Mouse (Mus musculus): Measurements from ENCODE around the gene Cables2. TPM values are rescaled to one million over a fixed set of nuclear protein-coding genes. Genes with fewer than 3 reads are reported as not detected.
A peak's percentile ranks its signal among the peaks of the same experiment; 100 is the strongest.

Cables2 gene
- polyA plus RNA-seq, 1 experiment from 2014 or later, result 3.4 TPM

- H3K9me3 ChIP-seq (replicated peaks), result no peaks in the 10 kb centered on the region
- H3K4me3 ChIP-seq (replicated peaks), result peak overlapping the region; percentile 32
- ATAC-seq (ENCODE audit: insufficient read depth), result peak; percentile 83
- 21% methylated on average over 3 of the region's 3 CpGs for WGBS (ENCODE audit: insufficient replicate concordance)
- H3K27ac ChIP-seq (replicated peaks), result peak overlapping the region; percentile 92
- H3K9ac ChIP-seq, result peak overlapping the region; percentile 45
- H3K4me1 ChIP-seq (replicated peaks), result peaks cover 60% of the 10 kb centered on the region
- H3K36me3 ChIP-seq (replicated peaks), result no peaks in the 10 kb centered on the region
- H3K4me2 ChIP-seq, result peak overlapping the region; percentile 46
- no peaks in the 10 kb centered on the region for H3K27me3 ChIP-seq
Observed at GRCm38 (mm10) chr2:180236500-180236899, 36.8 kb downstream of the Cables2 start.

GRCm38 (mm10) chr2:180235788-180236187, 37.5 kb downstream of the Cables2 start:
- H3K27ac ChIP-seq (replicated peaks), result peak overlapping the region; percentile 92
- H3K4me1 ChIP-seq (replicated peaks), result peaks cover 60% of the 10 kb centered on the region
- H3K9me3 ChIP-seq (replicated peaks), result no peaks in the 10 kb centered on the region
- 67% methylated on average over 4 of the region's 4 CpGs for WGBS (ENCODE audit: insufficient replicate concordance)
- H3K27me3 ChIP-seq, result no peaks in the 10 kb centered on the region
- peak overlapping the region; percentile 32 for H3K4me3 ChIP-seq (replicated peaks)
- 0 out of 2 replicates have a peak overlapping the region, but pooled peaks have one; percentile 16 for H3K9ac ChIP-seq
- peak overlapping the region; percentile 46 for H3K4me2 ChIP-seq
- ATAC-seq (ENCODE audit: insufficient read depth), result no peak
- H3K36me3 ChIP-seq (replicated peaks), result no peaks in the 10 kb centered on the region

GRCm38 (mm10) chr2:180234980-180235379, 38.3 kb downstream of the Cables2 start:
- 0 out of 2 replicates have a peak overlapping the region, but pooled peaks have one; percentile 92 for H3K27ac ChIP-seq (replicated peaks)
- no peak overlapping the region for H3K9ac ChIP-seq
- no peaks in the 10 kb centered on the region for H3K9me3 ChIP-seq (replicated peaks)
- H3K27me3 ChIP-seq, result no peaks in the 10 kb centered on the region
- H3K4me3 ChIP-seq (replicated peaks), result no peak overlapping the region
- peaks cover 60% of the 10 kb centered on the region for H3K4me1 ChIP-seq (replicated peaks)
- peak overlapping the region; percentile 46 for H3K4me2 ChIP-seq
- WGBS (ENCODE audit: insufficient replicate concordance), result 55% methylated on average over 6 of the region's 6 CpGs
- H3K36me3 ChIP-seq (replicated peaks), result no peaks in the 10 kb centered on the region
- no peak for ATAC-seq (ENCODE audit: insufficient read depth)

GRCm38 (mm10) chr2:180234353-180234752, 38.9 kb downstream of the Cables2 start:
- Histone ChIP-seq H3K36me3 (replicated peaks) (no peaks in the 10 kb centered on the region), H3K4me2 (no peak overlapping the region), H3K9me3 (replicated peaks) (no peaks in the 10 kb centered on the region), H3K4me1 (replicated peaks) (peaks cover 60% of the 10 kb centered on the region), H3K27ac (replicated peaks) (no peak overlapping the region), H3K27me3 (no peaks in the 10 kb centered on the region), H3K4me3 (replicated peaks) (no peak overlapping the region), H3K9ac (no peak overlapping the region)
- ATAC-seq (ENCODE audit: insufficient read depth), result no peak
- WGBS (ENCODE audit: insufficient replicate concordance), result 83% methylated on average over 8 of the region's 8 CpGs

GRCm38 (mm10) chr2:180233101-180233904, 40.0 kb downstream of the Cables2 start:
- Histone ChIP-seq H3K9ac (no peak overlapping the region), H3K9me3 (replicated peaks) (no peaks in the 10 kb centered on the region), H3K27ac (replicated peaks) (no peak overlapping the region), H3K4me3 (replicated peaks) (no peak overlapping the region), H3K27me3 (peaks cover 6% of the 10 kb centered on the region; the same call in 1 of the 2 replicates), H3K4me2 (no peak overlapping the region), H3K36me3 (replicated peaks) (no peaks in the 10 kb centered on the region), H3K4me1 (replicated peaks) (peaks cover 54% of the 10 kb centered on the region)
- no peak for ATAC-seq (ENCODE audit: insufficient read depth)
- 56% methylated on average over 7 of the region's 7 CpGs for WGBS (ENCODE audit: insufficient replicate concordance)

- no peak overlapping the region for H3K4me3 ChIP-seq (replicated peaks)
- peaks cover 34% of the 10 kb centered on the region for H3K27me3 ChIP-seq
- ATAC-seq (ENCODE audit: insufficient read depth), result no peak
- WGBS (ENCODE audit: insufficient replicate concordance), result 60% methylated on average over 4 of the region's 4 CpGs
- no peak overlapping the region for H3K9ac ChIP-seq
- H3K4me1 ChIP-seq (replicated peaks), result peaks cover 46% of the 10 kb centered on the region
- H3K4me2 ChIP-seq, result no peak overlapping the region
- no peak overlapping the region for H3K27ac ChIP-seq (replicated peaks)
- H3K9me3 ChIP-seq (replicated peaks), result no peaks in the 10 kb centered on the region
- H3K36me3 ChIP-seq (replicated peaks), result no peaks in the 10 kb centered on the region
Observed at GRCm38 (mm10) chr2:180230482-180230881, 42.8 kb downstream of the Cables2 start.

- H3K4me2 ChIP-seq, result no peak overlapping the region
- peaks cover 48% of the 10 kb centered on the region for H3K27me3 ChIP-seq
- H3K36me3 ChIP-seq (replicated peaks), result no peaks in the 10 kb centered on the region
- no peak overlapping the region for H3K4me3 ChIP-seq (replicated peaks)
- no peaks in the 10 kb centered on the region for H3K9me3 ChIP-seq (replicated peaks)
- H3K4me1 ChIP-seq (replicated peaks), result peaks cover 44% of the 10 kb centered on the region
- WGBS (ENCODE audit: insufficient replicate concordance), result 64% methylated on average over 3 of the region's 3 CpGs
- no peak for ATAC-seq (ENCODE audit: insufficient read depth)
- H3K9ac ChIP-seq, result no peak overlapping the region
- H3K27ac ChIP-seq (replicated peaks), result no peak overlapping the region
Observed at GRCm38 (mm10) chr2:180229129-180229528, 44.2 kb downstream of the Cables2 start.

- Histone ChIP-seq H3K36me3 (replicated peaks) (no peaks in the 10 kb centered on the region), H3K4me3 (replicated peaks) (no peak overlapping the region), H3K4me1 (replicated peaks) (peaks cover 41% of the 10 kb centered on the region), H3K4me2 (no peak overlapping the region), H3K9me3 (replicated peaks) (no peaks in the 10 kb centered on the region), H3K9ac (no peak overlapping the region), H3K27ac (replicated peaks) (no peak overlapping the region), H3K27me3 (peaks cover 53% of the 10 kb centered on the region)
- 56% methylated on average over 7 of the region's 7 CpGs for WGBS (ENCODE audit: insufficient replicate concordance)
- no peak for ATAC-seq (ENCODE audit: insufficient read depth)
Observed at GRCm38 (mm10) chr2:180228592-180228991, 44.7 kb downstream of the Cables2 start.

GRCm38 (mm10) chr2:180228060-180228458, 45.2 kb downstream of the Cables2 start:
- Histone ChIP-seq H3K9me3 (replicated peaks) (no peaks in the 10 kb centered on the region), H3K4me2 (no peak overlapping the region), H3K4me3 (replicated peaks) (no peak overlapping the region), H3K27me3 (peaks cover 59% of the 10 kb centered on the region), H3K9ac (no peak overlapping the region), H3K27ac (replicated peaks) (no peak overlapping the region), H3K4me1 (replicated peaks) (peaks cover 35% of the 10 kb centered on the region), H3K36me3 (replicated peaks) (no peaks in the 10 kb centered on the region)
- ATAC-seq (ENCODE audit: insufficient read depth), result no peak
- WGBS (ENCODE audit: insufficient replicate concordance), result 60% methylated on average over 6 of the region's 6 CpGs

GRCm38 (mm10) chr2:180227262-180228059, 45.8 kb downstream of the Cables2 start:
- peak; percentile 29; the same call in 1 of the 2 replicates for ATAC-seq (ENCODE audit: insufficient read depth)
- H3K27ac ChIP-seq (replicated peaks), result no peak overlapping the region
- 2% methylated on average over 21 of the region's 21 CpGs for WGBS (ENCODE audit: insufficient replicate concordance)
- H3K27me3 ChIP-seq, result peaks cover 64% of the 10 kb centered on the region
- peaks cover 30% of the 10 kb centered on the region for H3K4me1 ChIP-seq (replicated peaks)
- peak overlapping the region; percentile 54 for H3K4me2 ChIP-seq
- no peaks in the 10 kb centered on the region for H3K36me3 ChIP-seq (replicated peaks)
- H3K4me3 ChIP-seq (replicated peaks), result peak overlapping the region; percentile 35
- no peak overlapping the region for H3K9ac ChIP-seq
- H3K9me3 ChIP-seq (replicated peaks), result no peaks in the 10 kb centered on the region

GRCm38 (mm10) chr2:180225762-180226378, 47.4 kb downstream of the Cables2 start, which contains the start of gene Lama5:
Lama5 (minus strand) TSS chr2:180225859.
- 2% methylated on average over 34 of the region's 37 CpGs for WGBS (ENCODE audit: insufficient replicate concordance)
- H3K4me3 ChIP-seq (replicated peaks), result peak within 1 kb of the TSS; percentile 54
- peak within 1 kb of the TSS; percentile 77 for H3K4me2 ChIP-seq
- no peak within 1 kb of the TSS for H3K9ac ChIP-seq
- H3K27me3 ChIP-seq, result peaks cover 64% of the 10 kb centered on the region
- no peaks in the 10 kb centered on the region for H3K36me3 ChIP-seq (replicated peaks)
- ATAC-seq (ENCODE audit: insufficient read depth), result peak; percentile 59; the same call in 1 of the 2 replicates
- peaks cover 29% of the 10 kb centered on the region for H3K4me1 ChIP-seq (replicated peaks)
- H3K27ac ChIP-seq (replicated peaks), result no peak within 1 kb of the TSS
- no peaks in the 10 kb centered on the region for H3K9me3 ChIP-seq (replicated peaks)
